Mouse (Mus musculus): ENCODE data around the gene Slc16a7. TPM values are rescaled to one million over a fixed set of nuclear protein-coding genes. Genes with fewer than 3 reads are reported as not detected.

Gene Slc16a7
- total RNA-seq, 1 experiment from 2014 or later = 12.9 TPM

DNA sequence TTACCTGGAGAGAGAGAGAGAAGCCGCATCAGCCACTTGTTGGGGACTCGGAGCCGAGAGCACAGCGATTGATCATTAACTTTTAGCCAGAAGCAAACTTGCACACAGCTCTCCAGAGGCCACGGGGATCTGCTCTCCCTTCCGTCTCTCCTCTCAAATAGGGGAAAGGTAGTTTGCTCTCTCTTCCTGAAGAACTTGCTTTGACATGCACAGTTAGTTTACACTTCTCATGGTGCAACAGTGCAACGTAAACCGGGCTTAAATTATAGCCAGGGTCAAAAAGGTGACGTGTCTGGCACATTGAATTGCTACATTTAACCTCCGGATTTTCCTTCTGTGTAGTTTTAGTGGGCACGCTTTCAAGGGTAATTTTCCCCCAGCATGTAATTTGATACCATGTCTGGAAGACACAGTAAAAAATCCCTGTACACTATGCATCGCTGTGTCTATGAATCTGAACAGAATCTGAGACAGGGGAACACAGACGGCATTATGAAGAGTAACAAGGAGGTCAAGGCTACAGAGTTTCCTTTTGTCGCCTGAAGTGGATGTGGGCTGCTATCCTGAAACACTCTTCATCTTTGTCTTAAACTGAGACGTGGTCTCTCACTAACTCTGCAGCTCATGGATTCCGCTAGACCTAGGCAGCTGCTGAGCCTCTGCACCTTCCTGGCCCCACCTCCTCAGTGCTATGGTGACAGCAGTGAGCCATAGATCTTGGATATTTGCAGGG is 60.8 kb downstream of the Slc16a7 start:
- no peak for ATAC-seq (ENCODE audit: extremely low read depth, insufficient number of reproducible peaks, low FRiP score, poor library complexity, severe bottlenecking)

DNA sequence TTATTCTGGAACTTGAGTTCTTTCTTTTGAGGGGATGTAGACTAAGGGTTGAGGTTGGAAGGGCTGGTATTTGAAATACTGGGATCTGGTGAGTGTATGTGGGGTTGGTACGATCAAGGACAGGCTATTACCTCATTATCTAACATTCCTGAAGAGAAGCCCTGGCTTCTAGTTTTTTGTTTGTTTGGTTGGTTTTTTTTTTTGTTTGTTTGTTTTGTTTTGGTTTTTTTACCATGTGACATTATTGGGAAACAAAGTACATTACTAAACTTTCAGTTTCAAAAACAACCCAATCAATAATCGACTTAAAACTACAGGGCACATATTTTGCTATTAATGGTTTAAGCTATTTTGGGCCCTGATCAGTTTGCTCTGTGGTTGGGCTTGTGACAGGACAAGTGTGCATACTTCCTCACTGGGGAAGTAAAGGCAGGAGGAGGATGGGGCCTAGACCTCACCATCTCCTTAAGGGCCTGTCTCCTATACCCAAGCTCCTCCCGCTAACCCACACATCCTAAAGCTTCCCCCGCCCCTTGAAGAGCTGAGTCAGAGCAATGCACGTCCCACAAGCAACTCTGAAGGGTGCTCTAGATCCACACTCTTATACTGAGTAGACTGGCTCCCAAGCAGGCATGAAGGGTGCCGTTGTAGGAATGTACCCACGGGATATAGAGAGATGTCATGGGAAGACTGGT is 64.2 kb downstream of the Slc16a7 start:
- no peak for ATAC-seq (ENCODE audit: extremely low read depth, insufficient number of reproducible peaks, low FRiP score, poor library complexity, severe bottlenecking)

- ATAC-seq (ENCODE audit: extremely low read depth, insufficient number of reproducible peaks, low FRiP score, poor library complexity, severe bottlenecking) = peak; percentile 47; the same call in 1 of the 2 replicates
Observed at GRCm38 (mm10) chr10:125324149-125324834, 65.0 kb downstream of the Slc16a7 start.

DNA sequence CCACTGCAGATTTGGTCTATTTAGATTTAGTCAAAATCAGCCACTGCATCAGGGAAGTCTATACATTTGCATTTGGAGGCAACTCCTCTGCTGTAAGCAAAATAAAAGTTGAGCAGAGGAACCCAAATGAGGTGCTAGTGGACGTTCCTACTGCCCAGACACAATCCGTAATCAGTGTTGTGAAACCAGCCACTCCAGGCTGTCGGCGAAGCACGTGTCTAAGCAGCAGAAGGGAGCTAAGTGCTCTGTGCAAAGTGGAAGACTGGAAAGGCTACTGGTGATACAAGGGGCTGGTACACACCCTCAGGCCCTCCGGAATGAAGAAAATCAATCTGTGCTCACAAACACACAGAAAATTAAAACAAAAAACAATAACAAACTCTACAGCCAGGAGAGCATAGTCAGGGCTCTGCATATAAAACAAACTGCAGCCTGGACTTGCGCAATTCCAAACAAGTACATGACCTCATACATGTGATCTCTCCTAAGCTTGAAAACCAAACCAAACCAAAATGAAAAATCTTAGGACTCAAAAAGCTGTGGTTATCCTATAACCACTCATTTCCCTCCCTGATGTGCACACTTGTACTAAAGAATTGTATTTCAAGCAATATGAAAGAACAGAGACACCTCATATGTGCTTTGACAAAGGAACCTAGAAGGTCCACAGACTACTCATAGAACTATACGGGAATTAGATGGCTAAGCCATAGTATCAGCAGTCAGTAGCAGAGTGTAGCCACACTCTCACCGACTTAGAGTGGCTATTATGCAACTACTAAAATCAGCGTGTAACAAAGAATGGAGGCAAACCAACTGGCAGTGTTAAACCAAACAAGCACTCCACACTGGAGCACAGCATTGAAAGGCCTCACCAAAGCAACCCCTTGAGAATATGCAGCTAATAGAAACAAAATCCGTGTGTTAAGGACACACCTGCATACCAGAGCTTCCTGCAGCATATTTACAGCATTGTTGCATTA is 67.5 kb downstream of the Slc16a7 start:
- ATAC-seq (ENCODE audit: extremely low read depth, insufficient number of reproducible peaks, low FRiP score, poor library complexity, severe bottlenecking) = no peak

GRCm38 (mm10) chr10:125317317-125317716 is 71.9 kb downstream of the Slc16a7 start:
- ATAC-seq (ENCODE audit: extremely low read depth, insufficient number of reproducible peaks, low FRiP score, poor library complexity, severe bottlenecking) = peak; percentile 90

DNA sequence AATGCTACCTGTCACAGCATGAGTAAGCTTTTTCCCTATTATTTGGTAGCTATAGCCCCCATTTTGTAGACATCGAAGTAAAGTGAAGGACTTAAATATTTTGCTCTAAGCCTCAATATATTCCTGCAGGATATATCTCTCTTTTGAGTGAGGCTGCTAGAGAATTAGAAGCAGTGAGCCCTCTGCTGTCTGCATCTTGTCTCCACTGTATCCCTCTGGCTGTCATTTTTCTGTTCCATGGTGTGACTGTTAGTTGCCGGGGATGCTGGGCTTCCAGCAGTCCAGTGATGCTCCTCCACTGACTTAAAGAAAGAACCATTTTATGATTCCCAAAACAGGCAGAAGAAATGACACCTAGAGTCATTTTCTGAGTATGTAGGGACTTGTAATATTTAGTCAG is 78.4 kb downstream of the Slc16a7 start:
- ATAC-seq (ENCODE audit: extremely low read depth, insufficient number of reproducible peaks, low FRiP score, poor library complexity, severe bottlenecking) = no peak

DNA sequence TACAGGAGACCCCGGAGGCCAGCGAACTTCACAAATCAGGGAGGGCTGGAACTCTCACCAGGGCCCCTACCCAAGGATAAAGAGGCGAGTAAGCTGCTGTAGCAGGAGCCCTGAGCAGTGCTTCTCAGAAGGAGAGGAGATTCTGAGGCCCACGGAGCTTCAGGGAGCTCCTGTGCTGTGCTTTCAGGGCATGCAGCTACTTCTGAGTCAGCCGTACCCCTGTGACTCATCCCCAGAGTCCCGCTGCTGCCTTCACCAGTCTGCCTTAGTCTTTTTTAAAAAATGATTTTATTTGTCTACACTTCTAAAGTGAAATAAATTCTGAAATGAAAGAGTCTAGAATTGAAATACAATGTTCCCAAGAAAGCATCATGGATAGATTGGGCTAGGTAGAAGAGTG is 91.2 kb downstream of the Slc16a7 start:
- ATAC-seq (ENCODE audit: extremely low read depth, insufficient number of reproducible peaks, low FRiP score, poor library complexity, severe bottlenecking) = no peak

DNA sequence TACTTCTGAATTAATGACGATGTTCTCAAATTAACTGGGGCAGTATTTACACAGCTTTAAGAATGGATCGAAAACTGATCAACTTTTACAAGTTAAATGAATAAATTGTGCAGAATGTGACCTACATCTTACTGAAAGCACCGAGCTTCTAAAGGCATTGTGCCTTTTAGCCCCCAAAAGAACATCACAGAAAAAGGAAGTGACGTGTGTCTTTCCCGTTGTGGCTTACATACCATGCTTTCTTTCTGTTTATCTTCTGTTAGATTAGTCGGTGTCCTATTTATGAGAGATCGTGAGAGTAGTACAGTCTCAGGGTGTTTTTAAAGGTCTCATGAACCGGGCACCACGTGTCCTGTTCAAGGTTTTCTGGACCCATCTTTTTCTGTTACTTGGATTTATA is 98.9 kb downstream of the Slc16a7 start:
- no peak for ATAC-seq (ENCODE audit: extremely low read depth, insufficient number of reproducible peaks, low FRiP score, poor library complexity, severe bottlenecking)

DNA sequence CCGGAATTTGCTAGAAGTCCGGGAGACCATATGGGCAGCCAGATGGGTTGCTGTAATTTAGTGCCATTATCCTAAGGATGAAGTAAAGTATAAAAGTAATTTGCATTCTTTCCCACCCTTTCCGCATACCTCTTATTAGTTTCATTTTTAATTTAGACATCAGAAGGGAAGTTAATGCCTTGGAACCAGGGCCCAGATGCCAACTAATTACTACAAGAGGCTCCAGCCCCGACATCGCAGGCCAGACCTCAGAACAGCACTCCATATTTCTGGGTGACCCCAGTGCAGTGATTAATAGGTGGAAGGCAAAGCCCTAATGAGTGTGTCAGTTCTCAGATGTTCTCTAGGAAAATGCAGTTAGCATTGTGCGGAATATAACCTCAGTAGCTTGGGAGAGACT is 100.7 kb downstream of the Slc16a7 start:
- no peak for ATAC-seq (ENCODE audit: extremely low read depth, insufficient number of reproducible peaks, low FRiP score, poor library complexity, severe bottlenecking)

DNA sequence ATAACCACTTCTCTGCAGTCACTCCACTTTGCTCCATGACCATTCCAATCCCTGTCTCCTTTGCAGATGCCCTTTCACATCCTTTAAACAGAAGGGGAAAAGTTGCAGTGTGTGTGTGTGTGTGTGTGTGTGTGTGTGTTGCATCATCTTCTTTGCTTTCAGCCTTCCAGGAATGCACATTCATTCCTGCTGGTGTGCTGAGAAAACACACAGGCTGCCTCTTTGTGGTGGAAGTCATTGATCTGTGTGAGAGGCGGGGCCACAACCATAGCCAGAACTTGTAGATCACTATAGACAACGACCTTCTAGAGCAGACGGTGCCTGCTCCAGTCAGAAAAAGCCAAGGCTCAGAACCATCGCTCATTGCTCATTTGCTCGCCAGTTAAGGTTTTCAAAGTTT is 103.9 kb downstream of the Slc16a7 start:
- no peak for ATAC-seq (ENCODE audit: extremely low read depth, insufficient number of reproducible peaks, low FRiP score, poor library complexity, severe bottlenecking)

DNA sequence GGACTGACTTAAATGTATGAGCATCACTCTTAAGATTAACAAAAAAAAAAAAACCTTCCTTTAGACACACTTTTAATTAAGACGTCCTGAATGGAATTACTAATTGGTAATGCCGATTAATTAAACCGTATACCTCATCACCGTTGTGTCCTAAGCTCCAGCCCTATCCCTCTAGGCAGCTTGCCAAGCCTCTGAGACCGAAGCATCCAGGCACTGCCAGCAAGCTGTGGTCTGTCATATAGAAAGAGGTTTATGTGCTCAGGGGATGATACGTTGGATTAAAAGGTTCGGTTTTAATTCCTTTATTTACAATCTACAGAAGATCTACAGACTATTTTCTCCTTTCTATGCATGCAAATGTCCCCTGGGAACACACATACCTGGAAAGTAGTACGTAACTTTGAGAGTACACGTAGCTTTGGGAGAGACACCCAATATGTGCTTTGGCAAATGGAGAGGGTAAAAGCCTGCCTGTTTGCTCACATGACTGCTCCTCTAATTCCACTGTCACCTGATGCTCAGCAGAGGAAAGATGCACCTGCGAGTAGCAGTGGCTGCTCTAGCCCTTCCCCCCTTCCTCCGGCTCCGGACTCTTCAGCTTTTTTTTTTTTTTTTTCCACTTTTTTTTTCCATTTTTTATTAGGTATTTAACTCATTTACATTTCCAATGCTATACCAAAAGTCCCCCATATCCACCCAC is 114.0 kb downstream of the Slc16a7 start:
- ATAC-seq (ENCODE audit: extremely low read depth, insufficient number of reproducible peaks, low FRiP score, poor library complexity, severe bottlenecking) = no peak

DNA sequence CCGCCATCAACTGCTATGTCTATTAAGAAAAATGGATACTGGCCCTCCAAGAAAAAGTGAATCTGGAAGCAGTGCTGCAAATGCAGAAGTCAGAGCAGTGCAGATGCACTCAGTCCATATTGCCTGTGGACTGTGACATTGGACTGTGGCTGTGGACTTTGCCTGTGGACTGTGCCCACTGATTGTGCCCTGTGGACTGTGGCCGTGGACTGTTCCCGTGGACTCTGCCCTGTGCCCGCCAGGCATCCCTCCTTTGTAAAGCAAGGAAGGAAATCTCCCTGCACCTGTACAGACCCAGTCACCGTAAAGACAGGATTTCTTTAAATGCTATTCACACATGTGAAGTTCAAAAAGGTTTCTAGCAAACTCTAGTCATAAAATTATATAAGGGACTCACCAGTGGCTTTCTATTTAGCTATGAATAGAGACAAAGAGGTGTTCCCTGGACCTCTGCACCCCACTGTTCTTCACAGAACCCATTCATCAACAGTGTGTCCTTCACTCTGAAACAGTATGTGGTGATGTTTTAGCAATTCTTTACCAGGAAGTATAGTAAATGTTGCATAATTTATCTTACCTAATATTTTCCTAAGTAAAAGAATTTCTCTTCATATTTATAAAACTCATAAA is 114.6 kb downstream of the Slc16a7 start:
- ATAC-seq (ENCODE audit: extremely low read depth, insufficient number of reproducible peaks, low FRiP score, poor library complexity, severe bottlenecking) = no peak

GRCm38 (mm10) chr10:125273759-125274158 is 115.5 kb downstream of the Slc16a7 start:
- no peak for ATAC-seq (ENCODE audit: extremely low read depth, insufficient number of reproducible peaks, low FRiP score, poor library complexity, severe bottlenecking)

DNA sequence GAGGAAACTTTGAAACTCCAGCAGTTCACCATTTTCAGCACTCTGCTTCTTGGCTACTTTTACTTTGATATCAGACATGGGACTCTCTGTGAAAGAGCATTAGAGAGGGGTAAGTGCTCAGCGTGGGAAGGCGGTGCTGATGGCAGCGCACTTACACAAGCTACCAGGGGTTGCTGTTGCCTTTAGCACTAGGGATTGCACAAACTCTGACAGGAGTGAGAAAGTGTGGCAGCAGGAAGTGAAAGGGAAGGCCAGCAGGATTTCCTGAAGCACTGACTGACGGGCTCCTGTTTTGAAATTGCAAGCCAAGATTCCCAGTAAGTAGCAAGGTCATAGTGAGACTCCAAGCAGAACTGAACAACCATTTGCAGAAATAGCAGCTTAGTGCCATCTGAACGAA is 117.8 kb downstream of the Slc16a7 start:
- ATAC-seq (ENCODE audit: extremely low read depth, insufficient number of reproducible peaks, low FRiP score, poor library complexity, severe bottlenecking) = 0 out of 2 replicates have a peak, but pooled peaks have one; percentile 9

- ATAC-seq (ENCODE audit: extremely low read depth, insufficient number of reproducible peaks, low FRiP score, poor library complexity, severe bottlenecking) = no peak
Observed at GRCm38 (mm10) chr10:125270266-125270665, 119.0 kb downstream of the Slc16a7 start.

- no peak for ATAC-seq (ENCODE audit: extremely low read depth, insufficient number of reproducible peaks, low FRiP score, poor library complexity, severe bottlenecking)
Observed at GRCm38 (mm10) chr10:125266322-125266721, 122.9 kb downstream of the Slc16a7 start.

- ATAC-seq (ENCODE audit: extremely low read depth, insufficient number of reproducible peaks, low FRiP score, poor library complexity, severe bottlenecking) = no peak
Observed at GRCm38 (mm10) chr10:125265901-125266300, 123.4 kb downstream of the Slc16a7 start.

GRCm38 (mm10) chr10:125265467-125265866 is 123.8 kb downstream of the Slc16a7 start:
- ATAC-seq (ENCODE audit: extremely low read depth, insufficient number of reproducible peaks, low FRiP score, poor library complexity, severe bottlenecking) = no peak

All from neutrophil, adult 5-6 weeks (primary cell).